Mouse (Mus musculus): ENCODE results near the gene Gm3045. TPM values are rescaled to one million over a fixed set of nuclear protein-coding genes. Genes with fewer than 3 reads are reported as not detected.

The Gm3045 gene
- not detected in 2 replicates for polyA plus RNA-seq (2015; fragmentation: Nextera tagmentation; extraction: Ambion mirVana)

DNA sequence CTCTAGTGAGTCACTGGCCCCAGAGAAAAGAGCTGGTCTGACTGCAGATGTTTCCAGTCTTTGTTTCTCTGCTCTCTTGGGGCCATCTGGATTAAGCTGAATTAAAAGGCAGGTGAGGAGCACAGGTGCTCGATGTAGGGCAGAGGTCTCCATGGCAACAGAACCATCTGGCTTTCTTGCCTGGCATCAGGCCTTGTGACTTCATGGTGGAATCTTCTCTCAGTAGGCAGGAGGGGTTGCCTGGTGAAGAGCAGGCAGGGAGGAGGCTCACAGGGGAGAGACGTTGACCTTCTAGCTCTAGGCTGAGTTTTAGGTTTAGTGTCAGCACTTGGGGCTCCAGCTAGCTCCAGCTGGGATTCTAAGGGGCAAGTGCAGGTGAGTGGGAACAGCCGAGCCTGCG is at the start of gene Gm3045:
TSS of gene Gm3045 (plus strand) at position 230 of the 400 bp plus-strand sequence.
- no peaks in the 10 kb centered on the region for H3K9me3 ChIP-seq (replicated peaks)
- peaks cover 14% of the 10 kb centered on the region for H3K27me3 ChIP-seq
- no peaks in the 10 kb centered on the region for H3K36me3 ChIP-seq (ENCODE audit: poor library complexity, severe bottlenecking)
- ATAC-seq, result no peak
- no peaks in the 10 kb centered on the region; the same call in 1 of the 2 replicates for H3K4me1 ChIP-seq
- no peak within 1 kb of the TSS for H3K4me2 ChIP-seq
- H3K9ac ChIP-seq, result no peak within 1 kb of the TSS
- no peak within 1 kb of the TSS for H3K4me3 ChIP-seq
- 76% methylated on average over 4 of the region's 4 CpGs for WGBS
- no peak within 1 kb of the TSS for H3K27ac ChIP-seq

DNA sequence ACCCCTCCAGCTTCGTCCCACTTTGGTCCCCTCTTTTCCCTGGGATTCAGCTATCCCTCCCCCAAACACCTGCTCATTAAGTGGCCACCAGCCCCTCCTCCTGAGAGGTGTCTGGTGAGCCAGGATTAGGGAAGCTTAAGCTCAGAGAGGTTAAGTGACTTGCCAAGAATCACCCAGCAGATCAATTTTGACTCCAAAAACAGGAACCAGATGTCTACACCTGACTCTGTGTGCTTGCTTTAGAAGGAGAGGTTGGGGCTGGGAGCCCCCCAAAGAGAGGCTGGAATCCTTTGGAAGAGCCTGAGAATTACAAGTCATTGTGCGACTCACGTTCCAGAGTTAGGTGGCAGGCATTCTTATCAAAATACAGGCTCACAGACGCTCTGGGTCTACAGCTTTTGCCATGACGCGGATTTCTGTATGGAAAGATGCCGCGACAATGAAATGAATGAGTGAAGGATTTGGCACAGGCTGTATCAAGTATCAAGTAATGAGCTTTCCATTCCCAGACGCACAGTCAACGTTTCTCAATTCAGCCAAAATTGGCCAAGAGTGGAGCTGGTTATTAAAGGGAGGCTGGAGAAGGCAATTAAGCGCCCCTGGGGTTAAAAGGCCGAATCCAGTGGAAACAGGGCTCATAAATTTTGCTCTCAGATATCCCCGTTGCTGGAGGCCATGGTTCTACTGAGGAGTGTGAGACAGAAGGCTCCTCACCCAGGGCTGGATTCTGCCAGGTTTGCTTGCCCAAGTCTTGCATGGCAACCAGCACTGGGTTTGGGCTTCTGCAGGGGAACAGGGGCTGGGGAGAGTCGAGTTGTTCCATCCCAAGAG is 45.3 kb upstream of the Gm3045 start:
- H3K27me3 ChIP-seq, result no peaks in the 10 kb centered on the region
- H3K9me3 ChIP-seq (replicated peaks), result no peaks in the 10 kb centered on the region
- WGBS, result 51% methylated on average over 14 of the region's 14 CpGs
- no peak overlapping the region for H3K4me2 ChIP-seq
- no peaks in the 10 kb centered on the region for H3K36me3 ChIP-seq (ENCODE audit: poor library complexity, severe bottlenecking)
- H3K27ac ChIP-seq, result no peak overlapping the region
- H3K9ac ChIP-seq, result no peak overlapping the region
- H3K4me3 ChIP-seq, result no peak overlapping the region
- ATAC-seq, result no peak
- H3K4me1 ChIP-seq, result peaks cover 12% of the 10 kb centered on the region

DNA sequence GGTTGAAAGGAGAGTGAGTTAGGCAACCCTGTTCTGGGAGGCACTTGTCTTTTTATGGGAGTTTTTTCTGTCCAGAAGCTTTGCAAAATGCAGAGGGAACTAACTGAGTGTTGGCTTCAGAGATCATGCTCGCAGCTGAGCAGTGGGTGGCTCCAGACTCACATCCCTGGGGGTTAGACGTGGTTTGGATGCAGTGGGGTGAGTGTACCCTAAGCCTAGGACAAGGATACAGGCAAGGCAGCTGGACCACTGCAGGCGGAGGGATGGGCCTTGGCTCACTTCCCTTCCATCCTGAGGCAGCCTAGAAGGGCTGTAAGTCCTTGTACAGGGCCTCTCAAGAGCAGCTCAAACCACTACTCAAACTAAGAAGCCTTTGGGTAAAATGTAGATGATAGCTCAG is 43.0 kb upstream of the Gm3045 start:
- 73% methylated on average over 3 of the region's 3 CpGs for WGBS
- Histone ChIP-seq H3K9me3 (replicated peaks) (no peaks in the 10 kb centered on the region), H3K4me2 (no peak overlapping the region), H3K36me3 (ENCODE audit: poor library complexity, severe bottlenecking) (no peaks in the 10 kb centered on the region), H3K27me3 (no peaks in the 10 kb centered on the region), H3K27ac (no peak overlapping the region), H3K4me3 (no peak overlapping the region), H3K9ac (no peak overlapping the region), H3K4me1 (peaks cover 19% of the 10 kb centered on the region)
- no peak for ATAC-seq

DNA sequence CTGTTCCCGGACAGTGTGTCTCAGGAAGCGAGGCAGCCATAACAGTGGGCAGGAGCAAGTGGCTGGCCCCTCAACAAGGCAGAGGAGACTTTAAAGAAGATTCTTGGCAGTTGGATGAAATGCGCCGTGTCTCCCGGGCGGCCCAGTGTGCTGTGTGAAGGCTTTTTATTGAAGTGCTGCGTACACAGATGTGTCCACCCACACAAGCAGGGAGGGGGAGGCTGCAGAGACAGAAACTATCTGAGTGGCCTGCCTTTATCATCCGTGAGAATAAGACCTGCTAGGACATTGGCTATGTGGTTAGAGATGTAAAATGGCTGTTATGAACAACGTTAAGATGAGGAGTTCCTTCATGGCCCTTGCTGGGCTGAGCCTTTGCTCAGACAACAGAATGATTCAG is 40.0 kb upstream of the Gm3045 start:
- no peaks in the 10 kb centered on the region for H3K36me3 ChIP-seq (ENCODE audit: poor library complexity, severe bottlenecking)
- H3K4me2 ChIP-seq, result no peak overlapping the region
- H3K4me1 ChIP-seq, result peaks cover 12% of the 10 kb centered on the region
- H3K27me3 ChIP-seq, result no peaks in the 10 kb centered on the region
- H3K9me3 ChIP-seq (replicated peaks), result no peaks in the 10 kb centered on the region
- H3K27ac ChIP-seq, result no peak overlapping the region
- H3K9ac ChIP-seq, result no peak overlapping the region
- 75% methylated on average over 9 of the region's 9 CpGs for WGBS
- H3K4me3 ChIP-seq, result no peak overlapping the region
- ATAC-seq, result no peak

DNA sequence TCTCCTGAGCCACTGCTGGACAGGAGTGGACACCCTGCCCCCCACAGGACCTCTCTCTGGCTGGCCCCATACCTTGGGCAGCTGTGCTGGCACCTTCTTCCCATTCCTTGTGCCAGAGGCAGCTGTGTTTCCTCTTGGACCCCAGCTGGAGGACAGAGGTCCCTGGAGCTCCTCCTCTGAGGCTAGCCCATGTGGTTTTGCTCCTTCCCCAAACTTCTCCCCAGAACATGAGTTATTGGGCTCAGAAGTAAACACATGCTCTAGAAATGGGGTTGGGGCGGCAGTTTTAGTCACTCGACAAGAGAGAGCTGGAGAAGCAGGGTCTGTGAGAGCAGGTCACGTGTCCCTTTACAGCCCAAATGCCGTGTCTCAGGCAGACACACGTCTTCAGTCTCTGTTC is 39.0 kb upstream of the Gm3045 start:
- Histone ChIP-seq H3K9me3 (replicated peaks) (no peaks in the 10 kb centered on the region), H3K4me1 (0 out of 2 replicates have a peak, but pooled peaks cover 11% of the 10 kb centered on the region), H3K27me3 (no peaks in the 10 kb centered on the region), H3K36me3 (ENCODE audit: poor library complexity, severe bottlenecking) (no peaks in the 10 kb centered on the region), H3K27ac (no peak overlapping the region), H3K4me2 (no peak overlapping the region), H3K4me3 (no peak overlapping the region), H3K9ac (no peak overlapping the region)
- 90% methylated on average over 5 of the region's 5 CpGs for WGBS
- no peak for ATAC-seq

DNA sequence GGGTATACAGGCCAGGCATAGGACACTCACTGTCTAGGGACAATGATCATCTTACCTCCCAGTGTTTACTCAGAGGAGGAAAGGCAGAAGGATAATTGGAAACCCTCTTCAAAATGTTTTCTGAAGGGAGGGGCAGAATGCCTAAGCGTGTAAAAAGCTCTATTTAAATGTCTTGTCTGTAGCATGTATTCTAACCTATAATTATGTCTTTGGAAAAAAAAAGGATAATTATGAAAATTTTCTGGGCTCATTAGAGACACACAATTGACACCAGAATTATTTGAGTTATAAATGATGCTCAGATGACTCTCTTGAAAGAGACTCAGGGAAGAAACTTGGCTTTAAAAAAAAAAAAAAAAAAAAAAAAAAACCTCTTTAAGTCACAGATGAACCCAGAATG is 38.4 kb upstream of the Gm3045 start:
- Histone ChIP-seq H3K4me3 (no peak overlapping the region), H3K27me3 (no peaks in the 10 kb centered on the region), H3K4me2 (no peak overlapping the region), H3K9ac (no peak overlapping the region), H3K27ac (no peak overlapping the region), H3K4me1 (0 out of 2 replicates have a peak, but pooled peaks cover 11% of the 10 kb centered on the region), H3K36me3 (ENCODE audit: poor library complexity, severe bottlenecking) (no peaks in the 10 kb centered on the region), H3K9me3 (replicated peaks) (no peaks in the 10 kb centered on the region)
- peak; percentile 27; the same call in 1 of the 2 replicates for ATAC-seq
- WGBS, result 63% methylated on average over 1 of the region's 1 CpGs

DNA sequence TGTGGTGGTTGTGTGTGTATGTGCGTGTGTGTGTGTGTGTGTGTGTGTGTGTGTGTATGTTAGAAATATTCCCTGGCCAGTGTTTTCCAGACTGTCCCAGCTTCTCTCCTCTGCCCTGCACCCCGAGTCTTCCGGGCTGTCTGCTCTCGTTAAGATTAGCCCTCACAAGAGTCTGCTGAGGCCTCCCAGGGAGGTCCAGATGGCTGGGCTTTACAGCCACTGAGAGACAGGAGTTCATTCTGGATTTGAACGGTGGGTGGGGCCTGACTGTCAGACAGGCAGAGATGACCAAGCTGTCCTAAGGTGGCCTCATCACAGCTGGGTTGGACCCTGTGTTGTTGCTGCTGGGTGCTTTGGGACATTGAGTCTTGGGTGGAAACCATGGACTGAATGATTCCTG is 28.8 kb upstream of the Gm3045 start:
- Histone ChIP-seq H3K9ac (no peak overlapping the region), H3K9me3 (replicated peaks) (no peaks in the 10 kb centered on the region), H3K27ac (no peak overlapping the region), H3K4me2 (no peak overlapping the region), H3K36me3 (ENCODE audit: poor library complexity, severe bottlenecking) (no peaks in the 10 kb centered on the region), H3K4me3 (no peak overlapping the region), H3K4me1 (no peaks in the 10 kb centered on the region), H3K27me3 (no peaks in the 10 kb centered on the region)
- ATAC-seq, result no peak
- WGBS, result 45% methylated on average over 5 of the region's 5 CpGs

DNA sequence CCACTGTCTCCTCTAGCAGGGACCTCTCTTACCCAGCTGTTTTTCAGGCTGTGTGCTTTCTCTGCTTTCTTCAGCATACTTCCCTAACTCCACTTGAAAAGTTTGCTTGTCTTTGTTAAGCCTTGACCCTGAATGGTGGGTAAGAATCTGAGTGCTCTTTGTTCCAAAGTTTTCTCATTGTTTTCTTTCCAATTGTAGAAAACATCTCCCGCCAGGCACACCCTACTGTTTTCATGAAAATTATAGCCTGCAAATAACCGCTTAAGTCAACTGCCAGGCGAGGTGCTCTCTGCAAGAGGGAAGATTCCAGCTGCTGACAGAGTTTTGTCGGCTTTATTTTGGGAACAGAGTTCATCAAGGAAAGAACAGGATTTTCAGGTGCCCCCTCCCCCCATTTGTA is 25.2 kb upstream of the Gm3045 start:
- H3K27ac ChIP-seq, result no peak overlapping the region
- WGBS, result 43% methylated on average over 4 of the region's 4 CpGs
- no peak overlapping the region for H3K4me2 ChIP-seq
- H3K4me3 ChIP-seq, result no peak overlapping the region
- H3K9me3 ChIP-seq (replicated peaks), result no peaks in the 10 kb centered on the region
- no peaks in the 10 kb centered on the region for H3K27me3 ChIP-seq
- ATAC-seq, result no peak
- H3K4me1 ChIP-seq, result no peaks in the 10 kb centered on the region
- H3K9ac ChIP-seq, result no peak overlapping the region
- H3K36me3 ChIP-seq (ENCODE audit: poor library complexity, severe bottlenecking), result no peaks in the 10 kb centered on the region

DNA sequence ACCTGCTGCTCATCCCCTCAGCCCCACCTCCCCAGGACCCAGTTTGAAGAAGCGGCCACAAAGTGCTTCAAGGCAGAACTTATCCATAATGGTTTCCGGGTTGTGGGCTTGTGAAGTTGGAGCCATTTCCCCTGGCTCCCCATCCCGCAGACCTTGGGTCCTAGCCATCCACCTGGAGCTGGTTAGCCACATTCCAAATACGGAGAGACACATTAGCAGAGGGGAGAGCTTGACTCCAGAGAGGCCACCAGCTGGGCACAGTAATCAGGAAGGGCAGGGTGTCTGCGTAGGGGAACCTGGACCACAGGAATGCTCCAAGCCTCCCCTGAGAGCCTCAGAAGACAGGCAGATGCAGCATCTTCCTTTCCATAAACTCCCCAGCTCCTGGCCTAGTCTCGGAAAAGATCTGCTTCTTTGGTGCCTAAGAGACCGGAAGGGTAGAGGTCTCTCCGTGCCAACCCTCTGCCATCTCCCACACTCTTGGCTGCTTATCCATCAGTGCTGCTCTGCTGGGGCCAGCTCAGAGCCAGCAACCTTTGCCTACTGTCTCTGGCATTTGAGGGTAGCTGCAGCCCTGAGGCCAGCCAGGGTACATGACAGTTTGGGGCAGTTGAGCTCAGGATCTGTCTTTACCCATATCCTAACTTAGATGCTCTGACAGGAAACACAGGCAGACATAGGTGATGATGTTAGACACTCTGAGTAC is 22.9 kb upstream of the Gm3045 start:
- H3K4me1 ChIP-seq, result no peaks in the 10 kb centered on the region
- no peaks in the 10 kb centered on the region for H3K36me3 ChIP-seq (ENCODE audit: poor library complexity, severe bottlenecking)
- no peaks in the 10 kb centered on the region for H3K27me3 ChIP-seq
- no peaks in the 10 kb centered on the region for H3K9me3 ChIP-seq (replicated peaks)
- H3K4me2 ChIP-seq, result no peak overlapping the region
- H3K27ac ChIP-seq, result no peak overlapping the region
- H3K4me3 ChIP-seq, result no peak overlapping the region
- H3K9ac ChIP-seq, result no peak overlapping the region
- 81% methylated on average over 8 of the region's 8 CpGs for WGBS
- no peak for ATAC-seq

DNA sequence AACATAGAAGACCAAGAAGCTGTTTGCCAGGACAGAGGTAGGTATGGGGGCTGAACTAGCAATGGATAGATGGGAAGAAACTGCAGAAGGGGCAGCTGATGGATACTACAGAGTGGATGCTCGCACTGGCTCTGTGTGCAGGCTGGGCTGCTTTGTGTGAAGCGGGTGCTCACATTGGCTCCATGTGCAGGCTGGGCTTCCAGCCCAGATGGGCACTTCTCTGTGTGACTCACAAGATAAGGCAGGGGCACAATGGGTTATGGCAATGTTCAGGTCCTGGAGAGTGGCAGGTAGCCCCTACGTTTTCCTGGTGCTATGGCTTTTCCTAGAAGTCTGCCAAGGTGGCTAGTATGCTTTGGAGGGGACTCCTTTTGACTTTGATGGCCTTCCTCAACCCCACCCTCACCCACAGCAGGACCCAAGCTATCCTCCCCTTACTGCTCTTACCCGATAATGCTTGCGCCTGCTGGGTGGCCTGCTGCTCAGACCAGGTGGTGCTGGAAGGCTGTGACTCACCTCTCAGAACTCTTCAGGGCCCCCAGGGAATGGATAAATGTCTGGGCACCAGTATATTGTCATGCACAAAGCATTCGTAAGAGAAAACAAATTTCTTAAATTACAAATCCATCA is 21.8 kb upstream of the Gm3045 start:
- Histone ChIP-seq H3K4me1 (no peaks in the 10 kb centered on the region), H3K4me3 (no peak overlapping the region), H3K9me3 (replicated peaks) (no peaks in the 10 kb centered on the region), H3K27ac (no peak overlapping the region), H3K27me3 (no peaks in the 10 kb centered on the region), H3K4me2 (no peak overlapping the region), H3K36me3 (ENCODE audit: poor library complexity, severe bottlenecking) (no peaks in the 10 kb centered on the region), H3K9ac (no peak overlapping the region)
- WGBS, result 86% methylated on average over 6 of the region's 6 CpGs
- ATAC-seq, result no peak

DNA sequence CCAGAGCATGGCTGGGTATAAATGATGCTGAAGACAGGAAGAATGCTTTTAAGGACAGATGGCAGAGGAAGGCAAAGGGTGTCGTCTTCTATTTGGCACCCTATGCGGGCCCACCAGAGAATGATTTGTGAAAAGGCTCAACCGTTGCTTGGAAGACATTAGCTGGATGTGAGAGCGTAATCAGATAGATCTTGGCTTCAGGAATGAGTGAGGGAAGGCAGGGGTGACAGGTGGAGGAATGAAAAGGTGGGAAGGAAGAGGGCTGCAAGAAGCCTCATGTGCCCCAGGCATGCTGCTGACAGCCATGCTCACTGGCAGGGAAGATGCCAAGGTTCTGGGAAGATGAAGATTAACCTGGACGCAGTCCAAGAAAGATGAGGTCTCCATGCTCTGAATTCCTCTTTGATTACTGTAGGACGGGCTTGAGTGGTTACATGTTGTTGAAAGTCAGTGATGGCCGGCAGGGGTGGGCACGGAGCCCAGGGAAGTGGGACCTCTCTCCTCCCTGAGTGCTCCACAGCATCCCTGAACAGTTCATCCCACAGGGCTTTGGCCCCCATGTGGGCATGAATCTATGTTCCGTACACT is 14.0 kb upstream of the Gm3045 start:
- 67% methylated on average over 9 of the region's 9 CpGs for WGBS
- no peaks in the 10 kb centered on the region for H3K27me3 ChIP-seq
- no peak for ATAC-seq
- peaks cover 8% of the 10 kb centered on the region; the same call in 1 of the 2 replicates for H3K4me1 ChIP-seq
- no peak overlapping the region for H3K4me3 ChIP-seq
- no peak overlapping the region for H3K27ac ChIP-seq
- peaks cover 11% of the 10 kb centered on the region for H3K9me3 ChIP-seq (replicated peaks)
- H3K4me2 ChIP-seq, result no peak overlapping the region
- no peak overlapping the region for H3K9ac ChIP-seq
- no peaks in the 10 kb centered on the region for H3K36me3 ChIP-seq (ENCODE audit: poor library complexity, severe bottlenecking)
